Mouse (Mus musculus): ENCODE measurements around the gene Foxp1.

Foxp1 gene

GRCm38 (mm10) chr6:99522359-99523108 is at the start of gene Foxp1:
Gene Foxp1 (minus strand): TSS chr6:99522721.
- peak; percentile 71 for DNase-seq (ENCODE audit: low spot score)

- no peak for DNase-seq (ENCODE audit: low spot score)
Observed at GRCm38 (mm10) chr6:99572071-99572470, 49.5 kb upstream of the Foxp1 start.

DNA sequence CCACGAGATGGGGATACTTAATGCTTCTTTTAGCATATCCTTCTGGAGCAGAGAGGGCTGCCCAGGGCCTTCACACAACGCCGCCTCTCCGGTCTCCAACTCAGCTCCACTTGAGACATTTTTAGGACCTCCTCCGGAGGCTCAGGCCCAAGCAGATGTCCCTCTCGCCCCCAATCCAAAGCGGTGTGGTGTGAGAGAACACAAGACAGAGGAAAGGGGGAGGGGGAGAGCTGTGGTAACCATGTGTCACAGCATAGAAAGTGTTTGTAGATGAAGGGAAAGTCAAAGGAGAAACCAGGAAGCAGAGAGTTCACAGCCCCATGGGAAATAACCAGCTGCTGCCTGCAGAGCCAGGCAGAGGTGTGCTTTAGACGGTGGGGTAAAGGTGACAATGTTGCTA is 44.4 kb upstream of the Foxp1 start:
- no peak for DNase-seq (ENCODE audit: low spot score)

- DNase-seq (ENCODE audit: low spot score), result no peak
Observed at GRCm38 (mm10) chr6:99564766-99565165, 42.2 kb upstream of the Foxp1 start.

DNA sequence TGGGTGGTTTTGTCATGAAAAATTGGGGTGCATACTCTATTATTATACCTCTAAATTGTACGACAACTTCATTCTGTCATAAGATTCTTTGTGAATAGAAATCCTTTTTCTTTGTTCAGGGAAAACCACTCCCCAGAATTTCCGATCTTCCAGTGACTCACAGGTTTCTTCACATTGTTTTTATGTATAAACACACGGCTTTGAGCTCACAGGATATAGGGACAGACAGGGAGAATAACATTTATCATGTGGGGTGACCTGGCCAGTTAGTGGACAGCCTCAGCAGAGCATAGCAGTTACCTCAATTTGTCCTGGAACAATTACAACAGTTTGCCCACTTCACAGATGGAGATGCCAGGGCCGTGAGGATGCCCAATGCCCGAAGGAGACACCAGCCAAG is 34.4 kb upstream of the Foxp1 start:
- no peak for DNase-seq (ENCODE audit: low spot score)

GRCm38 (mm10) chr6:99552816-99553215 is 30.3 kb upstream of the Foxp1 start:
- no peak for DNase-seq (ENCODE audit: low spot score)

GRCm38 (mm10) chr6:99546416-99546815 is 23.9 kb upstream of the Foxp1 start:
- DNase-seq (ENCODE audit: low spot score), result no peak

DNA sequence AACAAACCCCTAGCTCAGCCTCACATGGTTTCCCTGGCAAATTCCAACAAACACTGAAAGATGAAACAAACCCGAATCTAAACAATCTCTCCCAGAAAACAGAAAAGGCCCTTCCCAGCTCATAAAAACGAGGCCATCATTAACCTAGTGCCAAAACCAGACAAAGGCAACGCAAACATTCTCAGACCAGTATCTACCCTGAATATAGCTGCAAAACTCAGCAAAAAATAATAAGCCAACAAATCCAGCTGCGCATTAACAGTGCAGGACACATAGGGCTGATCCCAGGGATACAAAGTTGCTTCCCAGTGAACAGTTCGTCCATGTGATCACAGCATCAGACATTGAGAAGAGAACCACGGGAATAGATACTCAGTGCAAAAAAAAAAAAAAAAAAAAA is 22.9 kb upstream of the Foxp1 start:
- no peak for DNase-seq (ENCODE audit: low spot score)

DNA sequence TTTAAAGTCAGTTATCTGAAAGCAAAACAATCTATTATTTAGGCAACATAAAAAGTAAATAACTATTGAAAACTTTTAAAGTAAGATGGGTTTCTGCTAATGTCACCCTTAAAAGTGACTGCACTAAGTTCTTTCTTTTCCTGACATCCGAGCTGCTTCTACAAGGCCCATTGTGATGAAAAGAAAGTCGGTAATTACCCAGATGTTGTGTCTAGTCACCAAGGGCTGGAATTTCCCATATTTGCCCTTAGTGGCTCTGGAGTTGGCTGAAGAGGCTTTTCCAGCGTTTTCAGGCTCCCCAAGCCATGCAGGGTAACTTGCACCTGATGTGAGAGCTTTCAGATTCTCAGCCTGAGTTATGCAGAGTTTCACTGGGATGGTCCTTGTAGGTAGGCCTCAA is 18.6 kb upstream of the Foxp1 start:
- peak; percentile 21 for DNase-seq (ENCODE audit: low spot score)

DNA sequence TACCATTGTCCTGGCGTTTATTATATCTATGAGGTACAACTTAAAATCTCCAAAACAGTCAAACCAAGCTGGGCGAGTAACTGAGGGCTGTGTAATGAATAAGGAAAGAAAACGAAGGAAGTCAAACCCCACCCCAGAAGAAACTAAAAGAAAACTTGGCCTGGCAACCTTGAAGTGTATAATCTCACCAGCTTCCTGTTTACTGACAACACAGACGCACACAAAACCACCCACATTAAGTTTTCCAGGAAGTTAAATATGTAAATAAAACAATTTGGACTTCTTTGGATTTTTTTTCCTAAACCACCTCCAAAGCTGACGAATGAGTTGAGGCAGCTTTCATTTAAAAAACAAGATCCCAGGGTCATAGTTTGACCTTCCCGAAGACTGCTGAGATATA is 18.1 kb upstream of the Foxp1 start:
- no peak for DNase-seq (ENCODE audit: low spot score)

GRCm38 (mm10) chr6:99540146-99540545 is 17.6 kb upstream of the Foxp1 start:
- DNase-seq (ENCODE audit: low spot score), result no peak

GRCm38 (mm10) chr6:99538194-99538941 is 15.8 kb upstream of the Foxp1 start:
- DNase-seq (ENCODE audit: low spot score), result no peak

- no peak for DNase-seq (ENCODE audit: low spot score)
Observed at GRCm38 (mm10) chr6:99534211-99534745, 11.8 kb upstream of the Foxp1 start.

DNA sequence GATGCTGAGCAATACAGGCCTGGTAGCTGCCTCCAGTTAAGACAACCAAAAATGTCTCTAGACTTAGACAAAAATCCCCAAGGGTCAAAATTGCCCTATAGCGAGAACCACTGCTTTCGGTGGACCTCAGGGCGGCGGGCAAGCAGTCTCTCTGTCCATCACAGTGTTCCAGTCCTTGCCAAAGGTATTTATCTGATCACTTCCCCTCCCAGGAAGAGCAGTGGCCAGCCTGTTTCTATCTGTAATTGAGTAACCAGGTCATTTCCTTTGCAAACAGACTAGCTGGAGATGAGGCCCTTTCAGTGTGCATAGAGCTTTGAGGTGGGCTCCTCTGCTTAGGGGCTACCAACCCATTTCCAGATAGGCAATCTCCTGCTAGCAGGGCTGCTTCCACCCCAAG is 9.9 kb upstream of the Foxp1 start:
- DNase-seq (ENCODE audit: low spot score), result no peak

DNA sequence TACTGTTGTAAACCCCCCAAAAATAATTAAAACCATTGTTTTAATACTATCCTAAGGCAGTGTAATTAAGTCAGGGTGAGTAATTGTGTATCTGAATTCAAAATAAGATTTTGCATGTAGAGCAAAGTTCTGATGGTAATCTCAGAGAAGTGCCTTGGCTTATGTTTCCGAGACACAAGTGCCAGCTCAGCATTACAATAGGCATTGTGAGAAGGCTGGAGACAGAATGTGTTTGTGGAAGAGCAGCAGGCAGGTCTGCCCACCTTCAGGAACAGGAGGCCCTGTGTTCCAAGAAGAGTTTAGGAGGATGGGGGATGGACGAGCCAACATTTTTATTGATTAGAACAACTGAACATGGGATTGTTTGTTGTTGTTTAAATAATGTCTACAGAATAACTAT is 6.5 kb upstream of the Foxp1 start:
- no peak for DNase-seq (ENCODE audit: low spot score)

- no peak for DNase-seq (ENCODE audit: low spot score)
Observed at GRCm38 (mm10) chr6:99527457-99528105, 5.1 kb upstream of the Foxp1 start.

DNA sequence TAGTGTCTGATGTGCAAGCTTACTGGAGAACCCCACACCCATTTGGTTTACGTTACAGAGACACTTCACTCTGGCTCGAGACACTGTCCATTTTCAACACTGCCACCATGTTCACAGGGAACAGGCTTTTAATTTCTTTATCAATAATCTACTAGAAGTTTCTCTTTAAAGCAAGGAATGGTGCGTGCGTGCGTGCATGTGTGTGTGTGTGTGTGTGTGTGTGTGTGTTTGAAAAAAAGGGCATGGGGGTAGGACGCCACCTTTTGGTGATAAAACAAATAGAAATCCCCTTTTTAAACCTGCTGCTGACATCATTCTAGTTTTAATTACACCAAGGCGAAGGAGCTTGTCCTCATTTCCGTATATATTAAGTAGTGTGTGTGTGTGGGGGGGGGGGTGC is 2.8 kb upstream of the Foxp1 start:
- no peak for DNase-seq (ENCODE audit: low spot score)

GRCm38 (mm10) chr6:99523679-99524370 is 1.3 kb upstream of the Foxp1 start:
- no peak for DNase-seq (ENCODE audit: low spot score)

- DNase-seq (ENCODE audit: low spot score), result peak; percentile 77
Observed at GRCm38 (mm10) chr6:99523109-99523632, 650 bp upstream of the Foxp1 start.

DNA sequence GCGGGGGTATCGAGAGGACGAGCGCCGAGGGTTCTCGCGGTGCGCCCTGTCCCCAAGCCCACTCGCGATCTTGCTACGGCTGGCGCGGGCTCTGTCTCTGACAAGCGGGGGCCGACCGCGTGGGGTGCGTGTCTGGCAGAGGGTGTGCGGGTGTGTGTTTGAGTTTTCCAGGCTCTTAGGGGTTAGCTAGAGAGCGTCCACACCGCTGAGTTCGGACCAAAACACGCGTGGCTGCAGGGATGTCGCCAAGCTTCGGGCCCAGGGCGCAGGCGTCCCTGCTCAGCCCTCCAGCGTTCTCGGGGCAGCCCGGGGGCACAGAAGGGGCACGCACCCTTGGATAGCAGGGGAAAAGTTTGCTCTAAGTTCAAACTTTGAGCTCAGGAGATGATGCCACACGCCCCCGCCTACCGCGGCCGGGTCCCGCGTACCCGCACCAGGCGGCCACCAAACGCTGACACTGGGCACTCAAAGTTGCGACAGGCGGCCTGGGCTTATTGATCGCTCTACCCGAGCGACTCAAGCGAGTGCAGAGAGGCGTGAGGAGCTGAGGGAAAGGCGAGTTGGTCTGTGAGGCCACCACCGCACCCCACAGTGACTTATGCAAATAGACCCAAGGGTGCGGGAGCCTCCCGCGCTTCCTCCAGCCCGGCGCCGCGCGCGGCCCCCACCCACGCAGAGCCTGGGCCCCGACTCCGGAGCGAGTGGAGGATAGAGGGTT is 721 bp downstream of the Foxp1 start:
- DNase-seq (ENCODE audit: low spot score), result peak; percentile 59

- peak; percentile 70 for DNase-seq (ENCODE audit: low spot score)
Observed at GRCm38 (mm10) chr6:99521038-99521640, 1.4 kb downstream of the Foxp1 start.
